Mouse (Mus musculus) heart, postnatal 4 days (tissue): ENCODE measurements around the gene Gm10486. TPM values are rescaled to one million over a fixed set of nuclear protein-coding genes. Genes with fewer than 3 reads are reported as not detected.
"Not testable (repeated sequence)": the region's sequence is repeated elsewhere in the genome, so short reads cannot be mapped to it uniquely, and the experiment has no call there.

ENCODE experiments used
- DNase-seq: peaks from one replicate; pipeline ENCODE4 v3.0.0; 2021
- total RNA-seq, 2 experiments: library from RNA; stranded (reverse); gene quantifications; 2 replicates each; pipeline ENCODE4 v1.2.3; 2021

Gm10486 gene
- not detected for total RNA-seq

- DNase-seq: not testable (repeated sequence)
Measured at GRCm38 (mm10) chrX:35067084-35067483, at the start of gene Gm10486. TSS of gene Gm10486 (plus strand) at chrX:35067384.
